Mouse (Mus musculus) E14TG2a.4 (cell line): ENCODE results near the gene Gm17334.

Experiments
- CTCF ChIP-seq: conservative IDR thresholded peaks from 2 replicates; pipeline ENCODE4 v1.5.1; 2014; ENCODE audit warnings: low read length
- NANOG ChIP-seq: IDR thresholded peaks from 2 replicates; pipeline ENCODE4 v1.6.1; 2014; ENCODE audit warnings: borderline replicate concordance, low read length, mixed read lengths
- POU5F1 ChIP-seq: IDR thresholded peaks from 2 replicates; pipeline ENCODE4 v1.6.1; 2014; ENCODE audit warnings: low read length, borderline replicate concordance

- TF ChIP-seq CTCF (peak; percentile 69), NANOG (no peak), POU5F1 (no peak)
These were observed 36.0 kb downstream of the Gm17334 start for GRCm38 (mm10) chr11:53736771-53737572.
